Mouse (Mus musculus) erythroblast, embryonic 14.5 days (primary cell): ENCODE measurements around the gene Hrh2. TPM values are rescaled to one million over a fixed set of nuclear protein-coding genes. Genes with fewer than 3 reads are reported as not detected.

Experiments used
- H3K27me3 ChIP-seq: 2 replicates; pipeline ENCODE4 v1.6.1; 2012; ENCODE audit warnings: inconsistent platforms; ENCODE audit not compliant: control insufficient read depth
- H3K36me3 ChIP-seq: 2 replicates; pipeline ENCODE4 v1.6.1; 2012; ENCODE audit warnings: mild to moderate bottlenecking, inconsistent platforms; ENCODE audit not compliant: control insufficient read depth
- H3K4me1 ChIP-seq: 2 replicates; pipeline ENCODE4 v1.6.1; 2012; ENCODE audit warnings: inconsistent platforms; ENCODE audit not compliant: control insufficient read depth
- H3K4me3 ChIP-seq: replicated peaks from 2 replicates; pipeline ENCODE3; 2012; ENCODE audit warnings: moderate library complexity, mild to moderate bottlenecking, inconsistent platforms
- H3K9me3 ChIP-seq: 2 replicates; pipeline ENCODE4 v1.6.1; 2012; ENCODE audit warnings: low read length, inconsistent platforms, mixed read lengths; ENCODE audit not compliant: control insufficient read depth
- GATA1 ChIP-seq: IDR thresholded peaks from 2 replicates; pipeline ENCODE4 v1.6.1; 2012; ENCODE audit warnings: low read length, inconsistent platforms, mixed read lengths
- TAL1 ChIP-seq: IDR thresholded peaks from 3 replicates; pipeline ENCODE4 v1.6.1; 2012; ENCODE audit warnings: low read length, inconsistent platforms, mixed read lengths
- polyA plus RNA-seq: library from polyadenylated mRNA; stranded (reverse); fragments of >175 nt; gene quantifications from 2 replicates; pipeline ENCODE4 v1.2.3, GENCODE M21; 2012

Hrh2 gene
- polyA plus RNA-seq, 1 experiment: not detected

- H3K9me3 ChIP-seq: no peaks in the 10 kb centered on the region
- H3K4me3 ChIP-seq: no peak overlapping the region
- H3K27me3 ChIP-seq: no peaks in the 10 kb centered on the region
- no peak for TF ChIP-seq TAL1
- TF ChIP-seq GATA1: no peak
- no peaks in the 10 kb centered on the region for H3K36me3 ChIP-seq
- no peaks in the 10 kb centered on the region for H3K4me1 ChIP-seq
Measured at GRCm38 (mm10) chr13:54181947-54182346, 10.0 kb upstream of the Hrh2 start.

GRCm38 (mm10) chr13:54186394-54186793 lies 5.5 kb upstream of the Hrh2 start:
- Histone ChIP-seq H3K4me1 (no peaks in the 10 kb centered on the region), H3K27me3 (no peaks in the 10 kb centered on the region), H3K9me3 (no peaks in the 10 kb centered on the region), H3K36me3 (no peaks in the 10 kb centered on the region), H3K4me3 (no peak overlapping the region)
- TF ChIP-seq TAL1: no peak
- no peak for TF ChIP-seq GATA1

GRCm38 (mm10) chr13:54188190-54188706 lies 3.7 kb upstream of the Hrh2 start:
- Histone ChIP-seq H3K4me1 (no peaks in the 10 kb centered on the region), H3K27me3 (peaks cover 10% of the 10 kb centered on the region), H3K9me3 (no peaks in the 10 kb centered on the region), H3K36me3 (no peaks in the 10 kb centered on the region), H3K4me3 (no peak overlapping the region)
- TF ChIP-seq TAL1 (no peak), GATA1 (no peak)

- H3K36me3 ChIP-seq: no peaks in the 10 kb centered on the region
- H3K27me3 ChIP-seq: peaks cover 14% of the 10 kb centered on the region
- no peak overlapping the region for H3K4me3 ChIP-seq
- H3K9me3 ChIP-seq: no peaks in the 10 kb centered on the region
- TF ChIP-seq TAL1: no peak
- TF ChIP-seq GATA1: no peak
- no peaks in the 10 kb centered on the region for H3K4me1 ChIP-seq
Measured at GRCm38 (mm10) chr13:54189896-54190295, 2.0 kb upstream of the Hrh2 start.

GRCm38 (mm10) chr13:54191181-54191580 lies 748 bp upstream of the Hrh2 start:
- no peaks in the 10 kb centered on the region for H3K9me3 ChIP-seq
- peaks cover 14% of the 10 kb centered on the region for H3K27me3 ChIP-seq
- H3K36me3 ChIP-seq: no peaks in the 10 kb centered on the region
- no peak overlapping the region for H3K4me3 ChIP-seq
- H3K4me1 ChIP-seq: no peaks in the 10 kb centered on the region
- TF ChIP-seq GATA1 (no peak), TAL1 (no peak)

GRCm38 (mm10) chr13:54193580-54193979 lies 1.7 kb downstream of the Hrh2 start:
- H3K36me3 ChIP-seq: no peaks in the 10 kb centered on the region
- peaks cover 14% of the 10 kb centered on the region for H3K27me3 ChIP-seq
- no peak overlapping the region for H3K4me3 ChIP-seq
- no peaks in the 10 kb centered on the region for H3K4me1 ChIP-seq
- no peaks in the 10 kb centered on the region for H3K9me3 ChIP-seq
- TF ChIP-seq TAL1: no peak

- Histone ChIP-seq H3K36me3 (no peaks in the 10 kb centered on the region), H3K4me3 (no peak overlapping the region), H3K4me1 (no peaks in the 10 kb centered on the region), H3K27me3 (no peaks in the 10 kb centered on the region), H3K9me3 (peaks cover 2% of the 10 kb centered on the region; the same call in 1 of the 2 replicates)
- TF ChIP-seq TAL1 (no peak), GATA1 (no peak)
Measured at GRCm38 (mm10) chr13:54199000-54199399, 7.1 kb downstream of the Hrh2 start.

- Histone ChIP-seq H3K36me3 (no peaks in the 10 kb centered on the region), H3K9me3 (peaks cover 2% of the 10 kb centered on the region; the same call in 1 of the 2 replicates), H3K4me1 (no peaks in the 10 kb centered on the region), H3K4me3 (no peak overlapping the region), H3K27me3 (no peaks in the 10 kb centered on the region)
- TF ChIP-seq TAL1: no peak
- no peak for TF ChIP-seq GATA1
Measured at GRCm38 (mm10) chr13:54202458-54202857, 10.5 kb downstream of the Hrh2 start.

- H3K36me3 ChIP-seq: no peaks in the 10 kb centered on the region
- TF ChIP-seq GATA1 (no peak), TAL1 (no peak)
- H3K9me3 ChIP-seq: peaks cover 2% of the 10 kb centered on the region; the same call in 1 of the 2 replicates
- no peak overlapping the region for H3K4me3 ChIP-seq
- no peaks in the 10 kb centered on the region for H3K27me3 ChIP-seq
- no peaks in the 10 kb centered on the region for H3K4me1 ChIP-seq
Measured at GRCm38 (mm10) chr13:54203419-54203818, 11.5 kb downstream of the Hrh2 start.

- TF ChIP-seq TAL1 (no peak), GATA1 (no peak)
- H3K36me3 ChIP-seq: no peaks in the 10 kb centered on the region
- peaks cover 2% of the 10 kb centered on the region; the same call in 1 of the 2 replicates for H3K9me3 ChIP-seq
- H3K27me3 ChIP-seq: no peaks in the 10 kb centered on the region
- H3K4me3 ChIP-seq: no peak overlapping the region
- H3K4me1 ChIP-seq: no peaks in the 10 kb centered on the region
Measured at GRCm38 (mm10) chr13:54205195-54205594, 13.3 kb downstream of the Hrh2 start.
